Mouse (Mus musculus) CH12.LX (cell line): ENCODE measurements around the gene Rhot1. TPM values are rescaled to one million over a fixed set of nuclear protein-coding genes. Genes with fewer than 3 reads are reported as not detected.

Experiments
- DNase-seq: peaks from one replicate; pipeline ENCODE4 v3.0.0-alpha.2; 2013; ENCODE audit errors: extremely low read depth
- H3K27ac ChIP-seq: 2 replicates; pipeline ENCODE4 v1.5.1; 2012; ENCODE audit warnings: low read depth, mild to moderate bottlenecking, control low read depth, moderate library complexity; ENCODE audit not compliant: insufficient read depth
- H3K27me3 ChIP-seq: replicated peaks from 2 replicates; pipeline ENCODE3; 2012; ENCODE audit warnings: inconsistent platforms
- H3K36me3 ChIP-seq, 2 experiments: replicated peaks in 1 of 2; 2 replicates each; pipeline versions ENCODE3 to v1.6.1; 2012; ENCODE audit warnings: inconsistent platforms in 1 of 2, low read length in 1 of 2, mild to moderate bottlenecking in 1 of 2, mixed read lengths in 1 of 2, moderate library complexity in 1 of 2; ENCODE audit not compliant: control insufficient read depth in 1 of 2, insufficient read depth in 1 of 2
- H3K4me1 ChIP-seq, 2 experiments: 2 replicates each; pipeline ENCODE4 v1.6.1; 2012; ENCODE audit warnings: inconsistent platforms in 1 of 2, moderate library complexity in 1 of 2; ENCODE audit not compliant: insufficient read depth in 2 of 2, control insufficient read depth in 1 of 2
- H3K4me2 ChIP-seq: 2 replicates; pipeline ENCODE4 v1.6.1; 2012; ENCODE audit warnings: low read depth, mild to moderate bottlenecking, control low read depth; ENCODE audit not compliant: poor library complexity, insufficient read depth, severe bottlenecking
- H3K4me3 ChIP-seq, 3 experiments: fragments of 150-350 bp in 1 of 3; sonication (generic) in 1 of 3; replicated peaks in 1 of 3; 2 replicates each; pipeline versions ENCODE3 to v1.5.1; 2011 to 2012; ENCODE audit warnings: low read depth in 2 of 3, low read length in 2 of 3, mild to moderate bottlenecking in 2 of 3, moderate library complexity in 2 of 3, control low read depth in 1 of 3, improper control_type of control experiment in 1 of 3, inconsistent platforms in 1 of 3, mixed read lengths in 1 of 3; ENCODE audit not compliant: poor library complexity in 1 of 3
- H3K79me2 ChIP-seq: replicated peaks from 2 replicates; pipeline ENCODE4 v1.6.1; 2012; ENCODE audit warnings: mild to moderate bottlenecking, moderate library complexity; ENCODE audit not compliant: control insufficient read depth, poor library complexity, insufficient read depth, severe bottlenecking; ENCODE audit errors: extremely low read depth
- H3K9ac ChIP-seq: 2 replicates; pipeline ENCODE4 v1.6.1; 2012; ENCODE audit warnings: low read depth, mild to moderate bottlenecking, control low read depth, moderate library complexity; ENCODE audit not compliant: insufficient read depth
- H3K9me3 ChIP-seq: replicated peaks from 2 replicates; pipeline ENCODE3; 2012; ENCODE audit warnings: low read length, inconsistent platforms, mixed read lengths
- BHLHE40 ChIP-seq: IDR thresholded peaks from 2 replicates; pipeline ENCODE4 v1.6.1; 2011; ENCODE audit warnings: mild to moderate bottlenecking, low read depth, low read length, improper control_type of control experiment
- CHD1 ChIP-seq: IDR thresholded peaks from 2 replicates; pipeline ENCODE4 v1.6.1; 2012; ENCODE audit warnings: low read depth, low read length, improper control_type of control experiment, inconsistent platforms
- CHD2 ChIP-seq: IDR thresholded peaks from 2 replicates; pipeline ENCODE4 v1.6.1; 2011; ENCODE audit warnings: low read length, improper control_type of control experiment
- CTCF ChIP-seq, 2 experiments: IDR thresholded peaks in 1 of 2; conservative IDR thresholded peaks in 1 of 2; 2 replicates each; pipeline ENCODE4 v1.5.1; 2011 to 2012; ENCODE audit warnings: low read depth in 2 of 2, low read length in 2 of 2, improper control_type of control experiment in 1 of 2, inconsistent platforms in 1 of 2, mild to moderate bottlenecking in 1 of 2, moderate library complexity in 1 of 2
- E2F4 ChIP-seq: IDR thresholded peaks from 2 replicates; pipeline ENCODE4 v1.6.1; 2011; ENCODE audit warnings: low read depth, low read length, improper control_type of control experiment; ENCODE audit not compliant: insufficient replicate concordance
- ELF1 ChIP-seq: IDR thresholded peaks from 2 replicates; pipeline ENCODE4 v1.6.1; 2014; ENCODE audit warnings: low read depth, mild to moderate bottlenecking, inconsistent platforms, low read length, improper control_type of control experiment
- ETS1 ChIP-seq: conservative IDR thresholded peaks from 2 replicates; pipeline ENCODE4 v1.6.1; 2012; ENCODE audit warnings: low read depth, mild to moderate bottlenecking, inconsistent platforms, low read length, improper control_type of control experiment, moderate library complexity
- HCFC1 ChIP-seq: IDR thresholded peaks from 2 replicates; pipeline ENCODE4 v1.6.1; 2012; ENCODE audit warnings: low read depth, mild to moderate bottlenecking, inconsistent platforms, low read length, improper control_type of control experiment
- IRF4 ChIP-seq: IDR thresholded peaks from 2 replicates; pipeline ENCODE4 v1.6.1; 2014; ENCODE audit warnings: low read depth, mild to moderate bottlenecking, inconsistent platforms, low read length, improper control_type of control experiment
- MAFK ChIP-seq: IDR thresholded peaks from 2 replicates; pipeline ENCODE4 v1.6.1; 2011; ENCODE audit warnings: low read length, improper control_type of control experiment; ENCODE audit not compliant: insufficient replicate concordance
- MAX ChIP-seq: IDR thresholded peaks from 2 replicates; pipeline ENCODE4 v1.6.1; 2011; ENCODE audit warnings: low read length, improper control_type of control experiment
- MAZ ChIP-seq: IDR thresholded peaks from 2 replicates; pipeline ENCODE4 v1.6.1; 2012; ENCODE audit warnings: low read depth, mild to moderate bottlenecking, inconsistent platforms, low read length, improper control_type of control experiment, moderate library complexity
- MEF2A ChIP-seq: IDR thresholded peaks from 2 replicates; pipeline ENCODE4 v1.6.1; 2014; ENCODE audit warnings: low read depth, mild to moderate bottlenecking, inconsistent platforms, low read length, improper control_type of control experiment, borderline replicate concordance
- MXI1 ChIP-seq: IDR thresholded peaks from 2 replicates; pipeline ENCODE4 v1.6.1; 2011; ENCODE audit warnings: mild to moderate bottlenecking, low read depth, low read length, improper control_type of control experiment
- NRF1 ChIP-seq: IDR thresholded peaks from 2 replicates; pipeline ENCODE4 v1.6.1; 2014; ENCODE audit warnings: low read depth, mild to moderate bottlenecking, inconsistent platforms, low read length, improper control_type of control experiment, moderate library complexity
- POLR2A ChIP-seq: IDR thresholded peaks from 2 replicates; pipeline ENCODE4 v1.6.1; 2011; ENCODE audit warnings: low read depth, mild to moderate bottlenecking, improper control_type of control experiment, low read length
- RCOR1 ChIP-seq: conservative IDR thresholded peaks from 2 replicates; pipeline ENCODE4 v1.6.1; 2012; ENCODE audit warnings: low read depth, mild to moderate bottlenecking, inconsistent platforms, low read length, improper control_type of control experiment
- TBP ChIP-seq: conservative IDR thresholded peaks from 2 replicates; pipeline ENCODE4 v1.6.1; 2011; ENCODE audit warnings: low read depth, low read length, improper control_type of control experiment
- UBTF ChIP-seq: IDR thresholded peaks from 2 replicates; pipeline ENCODE4 v1.6.1; 2012; ENCODE audit warnings: low read depth, mild to moderate bottlenecking, inconsistent platforms, low read length, improper control_type of control experiment, moderate library complexity
- USF1 ChIP-seq: IDR thresholded peaks from 2 replicates; pipeline ENCODE4 v1.6.1; 2014; ENCODE audit warnings: low read depth, mild to moderate bottlenecking, inconsistent platforms, low read length, improper control_type of control experiment
- USF2 ChIP-seq: conservative IDR thresholded peaks from 2 replicates; pipeline ENCODE4 v1.6.1; 2011; ENCODE audit warnings: low read depth, low read length, improper control_type of control experiment
- ZC3H11A ChIP-seq: IDR thresholded peaks from 2 replicates; pipeline ENCODE4 v1.6.1; 2012; ENCODE audit warnings: low read depth, mild to moderate bottlenecking, inconsistent platforms, low read length, improper control_type of control experiment
- dilution Hi-C: fragments of 300-500 bp; cut with MboI; formaldehyde crosslinking; loops from 2 replicates; pipeline ENCODE4 v1.14.3; 2020; ENCODE audit warnings: low sequenced_read_pairs; ENCODE audit not compliant: extremely low pct_unique_long_range_greater_than_20kb, extremely low pct_ligation_motif_present
- in situ Hi-C: fragments of 300-500 bp; cut with MboI; formaldehyde crosslinking; loops from 3 replicates; pipeline ENCODE4 v1.14.3; 2019; ENCODE audit warnings: low sequenced_read_pairs, low pct_ligation_motif_present, low pct_unique_long_range_greater_than_20kb, mixed read lengths
- polyA plus RNA-seq: library from polyadenylated mRNA; unstranded; fragments of >175 nt; gene quantifications from 2 replicates; pipeline ENCODE4 v1.2.1, GENCODE M21; 2012; ENCODE audit warnings: low read depth; ENCODE audit not compliant: insufficient read length
- total RNA-seq, 2 experiments: library from RNA; depleted of rRNA; stranded (reverse); fragments of 300-350 nt in 1 of 2; fragments of >200 nt in 1 of 2; gene quantifications; 2 replicates each; pipeline ENCODE4 v1.2.3; 2012 to 2014

Gene Rhot1
- total and polyA plus RNA-seq, 3 experiments: 33.1 to 73.3 (median 61.0) TPM

DNA sequence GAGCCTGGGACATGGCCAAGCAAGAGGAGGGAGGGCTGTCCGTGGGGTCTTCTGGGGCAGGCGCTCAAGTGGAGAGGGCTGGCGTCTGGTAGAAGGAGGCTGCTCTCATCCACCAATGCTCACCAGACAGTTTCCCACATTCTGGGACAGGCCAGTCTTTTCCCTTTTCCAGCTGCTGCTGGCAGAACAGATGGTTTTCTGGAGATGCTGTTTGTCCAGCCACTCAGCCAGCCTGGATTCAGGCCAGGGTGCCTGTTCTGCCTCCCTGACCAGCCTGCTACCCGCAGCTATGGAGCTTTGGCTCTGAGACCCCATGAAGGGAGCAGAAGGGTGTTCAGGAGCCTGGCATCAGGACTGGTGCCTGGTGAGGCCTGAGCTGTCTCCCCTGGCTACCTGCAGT lies 102.5 kb downstream of the Rhot1 start:
- H3K36me3 ChIP-seq: no peaks in the 10 kb centered on the region
- H3K27me3 ChIP-seq: peaks cover 66% of the 10 kb centered on the region
- no peak overlapping the region for H3K27ac ChIP-seq
- H3K4me3 ChIP-seq: no peak overlapping the region
- H3K9ac ChIP-seq: no peak overlapping the region
- dilution Hi-C loops: no loop called here
- no peak overlapping the region for H3K4me2 ChIP-seq
- no peaks in the 10 kb centered on the region for H3K4me1 ChIP-seq
- H3K9me3 ChIP-seq: no peaks in the 10 kb centered on the region
- DNase-seq: no peak
- no peak for TF ChIP-seq IRF4
- no peak for TF ChIP-seq MXI1
- TF ChIP-seq CTCF (conservative IDR thresholded peaks at IDR 0.05 in 1 of 2, IDR thresholded peaks at IDR 0.05 in 1 of 2; ENCODE audit: low read depth in 2 of 2, low read length in 2 of 2): no peak
- TF ChIP-seq ETS1: no peak
- TF ChIP-seq MAFK: no peak
- TF ChIP-seq RCOR1: no peak
- no peak for TF ChIP-seq POLR2A
- TF ChIP-seq USF1: no peak
- TF ChIP-seq ELF1: no peak
- no peak for TF ChIP-seq UBTF
- no peak for TF ChIP-seq E2F4
- TF ChIP-seq MAX: no peak
- no peak for TF ChIP-seq MAZ
- no peak for TF ChIP-seq TBP
- no peak for TF ChIP-seq CHD1
- no peak for TF ChIP-seq BHLHE40
- TF ChIP-seq, all 38 proteins: peak for 0
- in situ Hi-C loops: no loop called here
- H3K79me2 ChIP-seq: no peaks in the 10 kb centered on the region

DNA sequence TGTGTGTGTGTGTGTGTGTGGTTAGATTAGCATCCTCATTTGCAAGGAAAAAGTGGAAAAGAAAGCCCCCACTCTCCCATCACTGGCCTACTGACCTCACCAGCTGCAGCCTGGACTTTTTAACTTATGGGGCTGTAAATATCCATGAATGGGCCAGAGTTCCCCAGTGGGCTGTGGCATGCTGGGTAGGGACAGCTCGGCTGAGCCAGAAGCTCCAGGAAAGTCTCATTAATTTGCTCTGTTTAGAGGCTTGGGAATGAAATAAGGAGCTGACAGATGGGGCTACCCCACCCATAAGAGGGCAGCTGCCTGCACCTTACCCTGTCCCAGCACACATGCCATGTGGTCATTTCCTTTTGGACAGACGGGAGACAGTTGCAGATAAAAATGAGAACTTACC lies 103.2 kb downstream of the Rhot1 start:
- DNase-seq: no peak
- H3K79me2 ChIP-seq: no peaks in the 10 kb centered on the region
- dilution Hi-C loops (no loop called here), in situ Hi-C loops (no loop called here)
- no peaks in the 10 kb centered on the region for H3K4me1 ChIP-seq
- TF ChIP-seq MEF2A: no peak
- no peak for TF ChIP-seq HCFC1
- no peak for TF ChIP-seq CHD2
- TF ChIP-seq E2F4: no peak
- no peak for TF ChIP-seq ZC3H11A
- TF ChIP-seq NRF1: no peak
- TF ChIP-seq USF2: no peak
- no peak overlapping the region for H3K4me3 ChIP-seq
- H3K9ac ChIP-seq: no peak overlapping the region
- no peaks in the 10 kb centered on the region for H3K36me3 ChIP-seq
- peaks cover 70% of the 10 kb centered on the region for H3K27me3 ChIP-seq
- no peak overlapping the region for H3K4me2 ChIP-seq
- H3K9me3 ChIP-seq: no peaks in the 10 kb centered on the region
- no peak overlapping the region for H3K27ac ChIP-seq
